Mouse (Mus musculus) small intestine, adult 2 months (tissue): ENCODE data around the gene Tspan2.

Experiments
- CTCF ChIP-seq: fragments of 200-500 bp; IDR thresholded peaks from 2 replicates; pipeline ENCODE4 v1.5.1; 2012; ENCODE audit warnings: low read depth, mild to moderate bottlenecking, control low read depth, inconsistent platforms, low read length, moderate library complexity, mixed read lengths; ENCODE audit not compliant: insufficient replicate concordance, insufficient read length; ENCODE audit errors: extremely low read depth
- POLR2A ChIP-seq: fragments of 200-500 bp; IDR thresholded peaks from 2 replicates; pipeline ENCODE4 v1.6.1; 2012; ENCODE audit warnings: low read depth, mild to moderate bottlenecking, control low read depth, inconsistent platforms, low read length, moderate library complexity

DNA sequence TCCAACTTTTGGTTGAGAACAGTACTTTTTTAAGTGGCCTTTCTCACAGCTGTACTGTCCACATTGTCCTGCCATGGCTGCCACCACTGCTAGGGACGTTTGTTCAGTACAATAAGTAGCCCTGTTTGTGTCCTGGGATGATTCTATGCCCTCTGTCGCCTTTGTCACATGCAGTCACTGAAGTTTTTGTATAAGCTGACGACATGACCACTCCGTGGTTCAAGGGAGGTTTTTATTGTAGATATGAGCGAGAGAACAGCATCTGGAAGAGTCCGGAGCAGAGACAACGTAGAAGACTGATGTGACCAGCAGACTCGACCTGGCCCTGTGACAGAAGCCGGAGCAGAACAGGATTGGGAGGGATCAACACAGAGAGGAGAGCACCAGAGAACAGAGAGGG is 25.7 kb upstream of the Tspan2 start:
- TF ChIP-seq CTCF (no peak), POLR2A (no peak)
